Mouse (Mus musculus): Measurements from ENCODE around the gene Gm42669. TPM values are rescaled to one million over a fixed set of nuclear protein-coding genes. Genes with fewer than 3 reads are reported as not detected.

Gm42669 gene
- polyA plus RNA-seq (2012; rRNA removed), result 0.23 and 0.46 TPM in 2 replicates

GRCm38 (mm10) chr5:107507321-107507720, at the start of gene Gm42669:
Gm42669 (plus strand) TSS chr5:107507621.
- no peak within 1 kb of the TSS for H3K4me3 ChIP-seq (replicated peaks; ENCODE audit: insufficient read depth, low read depth, low read length)
- no peak for TF ChIP-seq POLR2A (IDR thresholded peaks at IDR 0.05; ENCODE audit: borderline replicate concordance, insufficient read depth, low read length)
- TF ChIP-seq CTCF (IDR thresholded peaks at IDR 0.05; ENCODE audit: borderline replicate concordance, insufficient read depth, low read depth, low read length), result no peak
- peaks cover 9% of the 10 kb centered on the region; the same call in 1 of the 2 replicates for H3K4me1 ChIP-seq (ENCODE audit: control insufficient read depth, insufficient read depth, low read length)
- no peak for DNase-seq
- H3K27ac ChIP-seq (ENCODE audit: insufficient read depth, low read length), result no peak within 1 kb of the TSS
- no peaks in the 10 kb centered on the region for H3K27me3 ChIP-seq (ENCODE audit: control insufficient read depth, insufficient read depth, low read length)
- 83% methylated on average over 4 of the region's 4 CpGs for WGBS

- no peak overlapping the region for H3K27ac ChIP-seq (ENCODE audit: insufficient read depth, low read length)
- no peak for DNase-seq
- no peak for TF ChIP-seq CTCF (IDR thresholded peaks at IDR 0.05; ENCODE audit: borderline replicate concordance, insufficient read depth, low read depth, low read length)
- no peak for TF ChIP-seq POLR2A (IDR thresholded peaks at IDR 0.05; ENCODE audit: borderline replicate concordance, insufficient read depth, low read length)
- H3K27me3 ChIP-seq (ENCODE audit: control insufficient read depth, insufficient read depth, low read length), result no peaks in the 10 kb centered on the region
- 94% methylated on average over 4 of the region's 4 CpGs for WGBS
- no peaks in the 10 kb centered on the region for H3K4me1 ChIP-seq (ENCODE audit: control insufficient read depth, insufficient read depth, low read length)
- H3K4me3 ChIP-seq (replicated peaks; ENCODE audit: insufficient read depth, low read depth, low read length), result no peak overlapping the region
Measured at GRCm38 (mm10) chr5:107462147-107463076, 45.0 kb upstream of the Gm42669 start.

GRCm38 (mm10) chr5:107466501-107466900, 40.9 kb upstream of the Gm42669 start:
- H3K27me3 ChIP-seq (ENCODE audit: control insufficient read depth, insufficient read depth, low read length), result no peaks in the 10 kb centered on the region
- no peak overlapping the region for H3K4me3 ChIP-seq (replicated peaks; ENCODE audit: insufficient read depth, low read depth, low read length)
- H3K4me1 ChIP-seq (ENCODE audit: control insufficient read depth, insufficient read depth, low read length), result no peaks in the 10 kb centered on the region
- no peak for DNase-seq
- no peak for TF ChIP-seq CTCF (IDR thresholded peaks at IDR 0.05; ENCODE audit: borderline replicate concordance, insufficient read depth, low read depth, low read length)
- no peak for TF ChIP-seq POLR2A (IDR thresholded peaks at IDR 0.05; ENCODE audit: borderline replicate concordance, insufficient read depth, low read length)
- 42% methylated on average over 5 of the region's 5 CpGs for WGBS
- no peak overlapping the region for H3K27ac ChIP-seq (ENCODE audit: insufficient read depth, low read length)

GRCm38 (mm10) chr5:107467098-107467497, 40.3 kb upstream of the Gm42669 start:
- no peak overlapping the region for H3K4me3 ChIP-seq (replicated peaks; ENCODE audit: insufficient read depth, low read depth, low read length)
- H3K4me1 ChIP-seq (ENCODE audit: control insufficient read depth, insufficient read depth, low read length), result no peaks in the 10 kb centered on the region
- TF ChIP-seq POLR2A (IDR thresholded peaks at IDR 0.05; ENCODE audit: borderline replicate concordance, insufficient read depth, low read length) (no peak), CTCF (IDR thresholded peaks at IDR 0.05; ENCODE audit: borderline replicate concordance, insufficient read depth, low read depth, low read length) (no peak)
- no peaks in the 10 kb centered on the region for H3K27me3 ChIP-seq (ENCODE audit: control insufficient read depth, insufficient read depth, low read length)
- DNase-seq, result no peak
- H3K27ac ChIP-seq (ENCODE audit: insufficient read depth, low read length), result no peak overlapping the region
- WGBS, result 78% methylated on average over 4 of the region's 4 CpGs

GRCm38 (mm10) chr5:107470600-107471329, 36.7 kb upstream of the Gm42669 start:
- 80% methylated on average over 10 of the region's 10 CpGs for WGBS
- no peak overlapping the region for H3K4me3 ChIP-seq (replicated peaks; ENCODE audit: insufficient read depth, low read depth, low read length)
- H3K4me1 ChIP-seq (ENCODE audit: control insufficient read depth, insufficient read depth, low read length), result no peaks in the 10 kb centered on the region
- no peak for TF ChIP-seq CTCF (IDR thresholded peaks at IDR 0.05; ENCODE audit: borderline replicate concordance, insufficient read depth, low read depth, low read length)
- TF ChIP-seq POLR2A (IDR thresholded peaks at IDR 0.05; ENCODE audit: borderline replicate concordance, insufficient read depth, low read length), result no peak
- DNase-seq, result no peak
- no peak overlapping the region for H3K27ac ChIP-seq (ENCODE audit: insufficient read depth, low read length)
- H3K27me3 ChIP-seq (ENCODE audit: control insufficient read depth, insufficient read depth, low read length), result no peaks in the 10 kb centered on the region

GRCm38 (mm10) chr5:107480194-107480593, 27.2 kb upstream of the Gm42669 start:
- Histone ChIP-seq H3K4me1 (ENCODE audit: control insufficient read depth, insufficient read depth, low read length) (no peaks in the 10 kb centered on the region), H3K27me3 (ENCODE audit: control insufficient read depth, insufficient read depth, low read length) (no peaks in the 10 kb centered on the region), H3K27ac (ENCODE audit: insufficient read depth, low read length) (no peak overlapping the region), H3K4me3 (replicated peaks; ENCODE audit: insufficient read depth, low read depth, low read length) (no peak overlapping the region)
- TF ChIP-seq POLR2A (IDR thresholded peaks at IDR 0.05; ENCODE audit: borderline replicate concordance, insufficient read depth, low read length), result no peak
- DNase-seq, result no peak
- 94% methylated on average over 2 of the region's 2 CpGs for WGBS

GRCm38 (mm10) chr5:107488996-107489395, 18.4 kb upstream of the Gm42669 start:
- no peak for TF ChIP-seq CTCF (IDR thresholded peaks at IDR 0.05; ENCODE audit: borderline replicate concordance, insufficient read depth, low read depth, low read length)
- TF ChIP-seq POLR2A (IDR thresholded peaks at IDR 0.05; ENCODE audit: borderline replicate concordance, insufficient read depth, low read length), result no peak
- H3K4me3 ChIP-seq (replicated peaks; ENCODE audit: insufficient read depth, low read depth, low read length), result no peak overlapping the region
- no peak for DNase-seq
- no peaks in the 10 kb centered on the region for H3K4me1 ChIP-seq (ENCODE audit: control insufficient read depth, insufficient read depth, low read length)
- no peaks in the 10 kb centered on the region for H3K27me3 ChIP-seq (ENCODE audit: control insufficient read depth, insufficient read depth, low read length)
- WGBS, result 76% methylated on average over 4 of the region's 4 CpGs
- no peak overlapping the region for H3K27ac ChIP-seq (ENCODE audit: insufficient read depth, low read length)

All from cerebellum, adult 2 months (tissue).